8 mouse cellular contexts compared by ENCODE assay signal in genomic region chr11:4885385-4885903, GRCm38 (mm10). TPM values are rescaled to one million over a fixed set of nuclear protein-coding genes. Genes with fewer than 3 reads are reported as not detected.
DNase-seq lines count a peak whose midpoint lies in the region; ATAC-seq and TF ChIP-seq lines count a peak whose summit lies in the region.

No protein-coding gene starts in this region.

- TF ChIP-seq CTCF in liver, postnatal 0 days (IDR thresholded peaks at IDR 0.05; ENCODE audit: low read depth): peak; percentile 73

- no peak for ATAC-seq in kidney, embryonic 15.5 days (replicated peaks; ENCODE audit: low FRiP score)
- ATAC-seq in liver, postnatal 0 days: no peak

- no peak overlapping the region for H3K9ac ChIP-seq in kidney, embryonic 15.5 days
- no peak overlapping the region for H3K9ac ChIP-seq in liver, postnatal 0 days (replicated peaks)

- DNase-seq in cerebellum, adult 11 months: peak; percentile 37
- no peak for DNase-seq in cerebellum, adult 11-12 months
- DNase-seq in kidney, adult 9 months: peak; percentile 70
- DNase-seq in R1 (ENCODE audit: low read depth, low spot score): peak; percentile 76
- DNase-seq in embryonic facial prominence, embryonic 10.5 days (ENCODE audit: low spot score): peak; percentile 59
- DNase-seq in liver, postnatal 0 days: peak; percentile 68
- peak; percentile 16 to 71 for DNase-seq in spleen, adult 18-20 months

- no peak overlapping the region for H3K27ac ChIP-seq in kidney, embryonic 15.5 days
- H3K27ac ChIP-seq in embryonic facial prominence, embryonic 10.5 days (replicated peaks): no peak overlapping the region
- no peak overlapping the region for H3K27ac ChIP-seq in liver, postnatal 0 days (ENCODE audit: low read depth)

- H3K27me3 ChIP-seq in kidney, embryonic 15.5 days: no peaks in the 10 kb centered on the region
- H3K27me3 ChIP-seq in embryonic facial prominence, embryonic 10.5 days (replicated peaks; ENCODE audit: low read depth, poor library complexity, severe bottlenecking): no peaks in the 10 kb centered on the region
- H3K27me3 ChIP-seq in liver, postnatal 0 days (ENCODE audit: insufficient read depth, low read length): no peaks in the 10 kb centered on the region

- TF ChIP-seq EP300 in liver, postnatal 0 days (IDR thresholded peaks at IDR 0.05; ENCODE audit: low read depth): no peak

- peaks cover 56% of the 10 kb centered on the region for H3K36me3 ChIP-seq in kidney, embryonic 15.5 days
- peaks cover 74% of the 10 kb centered on the region for H3K36me3 ChIP-seq in embryonic facial prominence, embryonic 10.5 days (replicated peaks)
- H3K36me3 ChIP-seq in liver, postnatal 0 days (replicated peaks; ENCODE audit: insufficient read depth, low read length): peaks cover 11% of the 10 kb centered on the region

- WGBS in kidney, embryonic 15.5 days: 76% methylated on average over 2 of the region's 2 CpGs
- 66% methylated on average over 2 of the region's 2 CpGs for WGBS in embryonic facial prominence, embryonic 10.5 days
- WGBS in liver, postnatal 0 days (ENCODE audit: insufficient replicate concordance): 58% methylated on average over 2 of the region's 2 CpGs

- peaks cover 29% of the 10 kb centered on the region for H3K4me1 ChIP-seq in kidney, embryonic 15.5 days
- H3K4me1 ChIP-seq in embryonic facial prominence, embryonic 10.5 days: peaks cover 8% of the 10 kb centered on the region
- peaks cover 8% of the 10 kb centered on the region; the same call in 1 of the 2 replicates for H3K4me1 ChIP-seq in liver, postnatal 0 days (ENCODE audit: insufficient read depth)

- no peak overlapping the region for H3K4me2 ChIP-seq in kidney, embryonic 15.5 days
- no peak overlapping the region for H3K4me2 ChIP-seq in liver, postnatal 0 days (ENCODE audit: low read depth, low read length)

- no peak overlapping the region for H3K4me3 ChIP-seq in kidney, embryonic 15.5 days (replicated peaks)
- H3K4me3 ChIP-seq in embryonic facial prominence, embryonic 10.5 days: no peak overlapping the region
- no peak overlapping the region for H3K4me3 ChIP-seq in liver, postnatal 0 days (ENCODE audit: low read depth, low read length)

- no peaks in the 10 kb centered on the region for H3K9me3 ChIP-seq in kidney, embryonic 15.5 days (replicated peaks)
- no peaks in the 10 kb centered on the region for H3K9me3 ChIP-seq in embryonic facial prominence, embryonic 10.5 days
- H3K9me3 ChIP-seq in liver, postnatal 0 days (ENCODE audit: low read length): no peaks in the 10 kb centered on the region

RNA-seq across cellular contexts. Expression of gene Thoc5, which starts 9.7 kb away (rescaled TPM):
- polyA plus RNA-seq in kidney, embryonic 15.5 days (2015; fragmentation: Nextera tagmentation; extraction: Ambion mirVana): 36.0 and 39.7 TPM in 2 replicates
- polyA plus RNA-seq in embryonic facial prominence, embryonic 10.5 days (2016; fragmentation: Nextera tagmentation; extraction: Ambion mirVana): 52.1 and 52.9 TPM in 2 replicates
- 7.8 and 8.3 TPM in 2 replicates for polyA plus RNA-seq in liver, postnatal 0 days (2015; fragmentation: Nextera tagmentation; extraction: Ambion mirVana)

RNA-seq across cellular contexts. Expression of gene Nipsnap1, which starts 11.7 kb away (rescaled TPM):
- polyA plus RNA-seq in kidney, embryonic 15.5 days (2015; fragmentation: Nextera tagmentation; extraction: Ambion mirVana): 78.4 and 81.4 TPM in 2 replicates
- 88.1 and 91.7 TPM in 2 replicates for polyA plus RNA-seq in embryonic facial prominence, embryonic 10.5 days (2016; fragmentation: Nextera tagmentation; extraction: Ambion mirVana)
- polyA plus RNA-seq in liver, postnatal 0 days (2015; fragmentation: Nextera tagmentation; extraction: Ambion mirVana): 135 and 136 TPM in 2 replicates

RNA-seq across cellular contexts. Expression of gene Nf2, which starts 36.1 kb away (rescaled TPM):
- polyA plus RNA-seq in kidney, embryonic 15.5 days (2015; fragmentation: Nextera tagmentation; extraction: Ambion mirVana): 49.8 and 53.2 TPM in 2 replicates
- 68.1 and 68.7 TPM in 2 replicates for polyA plus RNA-seq in embryonic facial prominence, embryonic 10.5 days (2016; fragmentation: Nextera tagmentation; extraction: Ambion mirVana)
- 5.8 and 7.9 TPM in 2 replicates for polyA plus RNA-seq in liver, postnatal 0 days (2015; fragmentation: Nextera tagmentation; extraction: Ambion mirVana)
